Mouse (Mus musculus) intestine, embryonic 14.5 days (tissue): ENCODE measurements around the gene AI481877. TPM values are rescaled to one million over a fixed set of nuclear protein-coding genes. Genes with fewer than 3 reads are reported as not detected.

Experiments used
- ATAC-seq: fragments of 200-750 bp; cut with Nextera tagmentation; replicated peaks from 2 replicates; pipeline ENCODE4 v1.8.0; 2017; ENCODE audit warnings: low read depth, moderate number of reproducible peaks, moderate TSS enrichment, moderate library complexity; ENCODE audit not compliant: low FRiP score, low TSS enrichment
- DNase-seq: peaks from one replicate; pipeline ENCODE4 v3.0.0-alpha.2; 2018; ENCODE audit warnings: low spot score
- H3K27ac ChIP-seq: fragments of 300-500 bp; sonication (generic); 2 replicates; pipeline ENCODE4 v1.5.1; 2014; ENCODE audit warnings: low read depth, mild to moderate bottlenecking, control low read depth
- H3K27me3 ChIP-seq: fragments of 300-500 bp; sonication (generic); replicated peaks from 2 replicates; pipeline ENCODE4 v1.6.1; 2014; ENCODE audit warnings: low read length, control low read depth; ENCODE audit not compliant: control insufficient read depth, insufficient read depth
- H3K36me3 ChIP-seq: fragments of 300-500 bp; sonication (generic); 2 replicates; pipeline ENCODE4 v1.6.1; 2014; ENCODE audit warnings: low read length, control low read depth; ENCODE audit not compliant: control insufficient read depth, insufficient read depth
- H3K4me1 ChIP-seq: fragments of 300-500 bp; sonication (generic); replicated peaks from 2 replicates; pipeline ENCODE4 v1.6.1; 2014; ENCODE audit warnings: low read length, control low read depth, mixed read lengths; ENCODE audit not compliant: control insufficient read depth, insufficient read depth
- H3K4me2 ChIP-seq: fragments of 300-500 bp; sonication (generic); 2 replicates; pipeline ENCODE4 v1.6.1; 2014; ENCODE audit warnings: low read length
- H3K4me3 ChIP-seq: fragments of 300-500 bp; sonication (generic); 2 replicates; pipeline ENCODE4 v1.5.1; 2014; ENCODE audit warnings: low read depth, low read length, control low read depth, mixed read lengths
- H3K9ac ChIP-seq: fragments of 300-500 bp; sonication (generic); 2 replicates; pipeline ENCODE4 v1.6.1; 2014; ENCODE audit warnings: mild to moderate bottlenecking, low read length
- H3K9me3 ChIP-seq: fragments of 300-500 bp; sonication (generic); 2 replicates; pipeline ENCODE4 v1.6.1; 2016; ENCODE audit warnings: low read length, control low read depth; ENCODE audit not compliant: control insufficient read depth
- WGBS: fragments of 180-500 bp; shearing (Covaris S2); extraction: QIAGEN DNeasy Blood & Tissue Kit; methylation state at CpG from one replicate; pipeline ENCODE4 v1.1.7; 2014; 5-methylcytosine and 5-hydroxymethylcytosine counted together
- polyA plus RNA-seq: library from polyadenylated mRNA; unstranded; fragments of >200 nt; fragmentation: Nextera tagmentation; extraction: Ambion mirVana; gene quantifications from 2 replicates; pipeline ENCODE4 v1.2.1, GENCODE M21; 2014

The AI481877 gene
- polyA plus RNA-seq, 1 experiment from 2014 or later, result not detected

- H3K4me1 ChIP-seq, result no peaks in the 10 kb centered on the region
- no peaks in the 10 kb centered on the region for H3K9me3 ChIP-seq
- H3K4me3 ChIP-seq, result no peak overlapping the region
- no peak overlapping the region for H3K4me2 ChIP-seq
- no peaks in the 10 kb centered on the region for H3K27me3 ChIP-seq
- H3K9ac ChIP-seq, result no peak overlapping the region
- H3K36me3 ChIP-seq, result no peaks in the 10 kb centered on the region
- DNase-seq (no peak), ATAC-seq (no peak)
- 75% methylated on average over 2 of the region's 2 CpGs for WGBS
- H3K27ac ChIP-seq, result no peak overlapping the region
These were observed 30.9 kb downstream of the AI481877 start for GRCm38 (mm10) chr4:59107886-59108285.

GRCm38 (mm10) chr4:59106661-59107060, 32.1 kb downstream of the AI481877 start:
- no peak overlapping the region for H3K4me2 ChIP-seq
- no peaks in the 10 kb centered on the region for H3K36me3 ChIP-seq
- H3K27me3 ChIP-seq, result no peaks in the 10 kb centered on the region
- ATAC-seq, result no peak
- WGBS, result 81% methylated on average over 5 of the region's 5 CpGs
- no peaks in the 10 kb centered on the region for H3K9me3 ChIP-seq
- no peak for DNase-seq
- no peak overlapping the region for H3K27ac ChIP-seq
- H3K4me3 ChIP-seq, result no peak overlapping the region
- no peak overlapping the region for H3K9ac ChIP-seq
- no peaks in the 10 kb centered on the region for H3K4me1 ChIP-seq

- no peak overlapping the region for H3K4me2 ChIP-seq
- H3K9me3 ChIP-seq, result no peaks in the 10 kb centered on the region
- H3K4me1 ChIP-seq, result no peaks in the 10 kb centered on the region
- H3K27me3 ChIP-seq, result no peaks in the 10 kb centered on the region
- H3K9ac ChIP-seq, result no peak overlapping the region
- 95% methylated on average over 2 of the region's 2 CpGs for WGBS
- no peak for DNase-seq
- no peak overlapping the region for H3K4me3 ChIP-seq
- ATAC-seq, result no peak
- no peaks in the 10 kb centered on the region for H3K36me3 ChIP-seq
- H3K27ac ChIP-seq, result no peak overlapping the region
These were observed 34.6 kb downstream of the AI481877 start for GRCm38 (mm10) chr4:59104166-59104565.

- 0 out of 2 replicates have a peak, but pooled peaks have one; percentile 40 for ATAC-seq
These were observed 42.4 kb downstream of the AI481877 start for GRCm38 (mm10) chr4:59096393-59096792.

GRCm38 (mm10) chr4:59089391-59089790, 49.4 kb downstream of the AI481877 start:
- DNase-seq, result no peak
- 42% methylated on average over 1 of the region's 1 CpGs for WGBS
- no peak overlapping the region for H3K4me2 ChIP-seq
- no peak overlapping the region for H3K27ac ChIP-seq
- H3K4me1 ChIP-seq, result no peaks in the 10 kb centered on the region
- no peak overlapping the region for H3K9ac ChIP-seq
- H3K27me3 ChIP-seq, result no peaks in the 10 kb centered on the region
- no peaks in the 10 kb centered on the region for H3K36me3 ChIP-seq
- H3K9me3 ChIP-seq, result no peaks in the 10 kb centered on the region
- H3K4me3 ChIP-seq, result no peak overlapping the region
- ATAC-seq, result no peak

More at GRCm38 (mm10) chr4:59096393-59096792, 42.4 kb downstream of the AI481877 start:
- H3K4me1 ChIP-seq, result no peaks in the 10 kb centered on the region
- no peaks in the 10 kb centered on the region for H3K36me3 ChIP-seq
- H3K9me3 ChIP-seq, result no peaks in the 10 kb centered on the region
- H3K27ac ChIP-seq, result no peak overlapping the region
- no peak overlapping the region for H3K4me3 ChIP-seq
- H3K9ac ChIP-seq, result no peak overlapping the region
- H3K27me3 ChIP-seq, result no peaks in the 10 kb centered on the region
- no peak overlapping the region for H3K4me2 ChIP-seq
- peak; percentile 84 for DNase-seq

GRCm38 (mm10) chr4:59083430-59083829, 55.4 kb downstream of the AI481877 start:
- H3K9me3 ChIP-seq, result no peaks in the 10 kb centered on the region
- H3K27me3 ChIP-seq, result no peaks in the 10 kb centered on the region
- no peaks in the 10 kb centered on the region for H3K4me1 ChIP-seq
- ATAC-seq (no peak), DNase-seq (no peak)
- no peaks in the 10 kb centered on the region for H3K36me3 ChIP-seq
- no peak overlapping the region for H3K4me2 ChIP-seq
- WGBS, result 70% methylated on average over 2 of the region's 2 CpGs
- H3K27ac ChIP-seq, result no peak overlapping the region
- no peak overlapping the region for H3K9ac ChIP-seq
- H3K4me3 ChIP-seq, result no peak overlapping the region

GRCm38 (mm10) chr4:59069276-59069675, 69.5 kb downstream of the AI481877 start:
- Histone ChIP-seq H3K4me2 (no peak overlapping the region), H3K4me3 (no peak overlapping the region), H3K27me3 (no peaks in the 10 kb centered on the region), H3K9ac (no peak overlapping the region), H3K4me1 (no peaks in the 10 kb centered on the region), H3K9me3 (no peaks in the 10 kb centered on the region), H3K36me3 (no peaks in the 10 kb centered on the region), H3K27ac (no peak overlapping the region)
- no peak for DNase-seq
- ATAC-seq, result no peak
- 49% methylated on average over 3 of the region's 3 CpGs for WGBS

- ATAC-seq, result no peak
These were observed 76.3 kb downstream of the AI481877 start for GRCm38 (mm10) chr4:59062526-59062925.

GRCm38 (mm10) chr4:59057929-59058328, 80.9 kb downstream of the AI481877 start:
- H3K4me3 ChIP-seq, result no peak overlapping the region
- no peak overlapping the region for H3K9ac ChIP-seq
- no peak overlapping the region for H3K27ac ChIP-seq
- H3K27me3 ChIP-seq, result no peaks in the 10 kb centered on the region
- no peak for DNase-seq
- no peak for ATAC-seq
- WGBS, result 86% methylated on average over 3 of the region's 3 CpGs
- no peaks in the 10 kb centered on the region for H3K36me3 ChIP-seq
- H3K9me3 ChIP-seq, result no peaks in the 10 kb centered on the region
- H3K4me1 ChIP-seq, result no peaks in the 10 kb centered on the region; the same call in 1 of the 2 replicates
- no peak overlapping the region for H3K4me2 ChIP-seq

More at GRCm38 (mm10) chr4:59062526-59062925, 76.3 kb downstream of the AI481877 start:
- Histone ChIP-seq H3K4me3 (no peak overlapping the region), H3K9me3 (no peaks in the 10 kb centered on the region), H3K27ac (no peak overlapping the region), H3K4me1 (no peaks in the 10 kb centered on the region), H3K36me3 (no peaks in the 10 kb centered on the region), H3K27me3 (no peaks in the 10 kb centered on the region), H3K4me2 (no peak overlapping the region), H3K9ac (no peak overlapping the region)
- DNase-seq, result no peak
- WGBS, result 70% methylated on average over 12 of the region's 12 CpGs
